Mouse (Mus musculus) CH12.LX (cell line): ENCODE results near the gene Gng3.

Source experiments
- CHD2 ChIP-seq: IDR thresholded peaks from 2 replicates; pipeline ENCODE4 v1.6.1; 2011; ENCODE audit warnings: low read length, improper control_type of control experiment
- CTCF ChIP-seq, 2 experiments: IDR thresholded peaks in 1 of 2; conservative IDR thresholded peaks in 1 of 2; 2 replicates each; pipeline ENCODE4 v1.5.1; 2011 to 2012; ENCODE audit warnings: low read depth in 2 of 2, low read length in 2 of 2, improper control_type of control experiment in 1 of 2, inconsistent platforms in 1 of 2, mild to moderate bottlenecking in 1 of 2, moderate library complexity in 1 of 2
- E2F4 ChIP-seq: IDR thresholded peaks from 2 replicates; pipeline ENCODE4 v1.6.1; 2011; ENCODE audit warnings: low read depth, low read length, improper control_type of control experiment; ENCODE audit not compliant: insufficient replicate concordance
- EP300 ChIP-seq: IDR thresholded peaks from 2 replicates; pipeline ENCODE4 v1.6.1; 2011; ENCODE audit warnings: low read length, improper control_type of control experiment
- MAFK ChIP-seq: IDR thresholded peaks from 2 replicates; pipeline ENCODE4 v1.6.1; 2011; ENCODE audit warnings: low read length, improper control_type of control experiment; ENCODE audit not compliant: insufficient replicate concordance
- MAZ ChIP-seq: IDR thresholded peaks from 2 replicates; pipeline ENCODE4 v1.6.1; 2012; ENCODE audit warnings: low read depth, mild to moderate bottlenecking, inconsistent platforms, low read length, improper control_type of control experiment, moderate library complexity
- POLR2A ChIP-seq: IDR thresholded peaks from 2 replicates; pipeline ENCODE4 v1.6.1; 2011; ENCODE audit warnings: low read depth, mild to moderate bottlenecking, improper control_type of control experiment, low read length
- TCF12 ChIP-seq: IDR thresholded peaks from 2 replicates; pipeline ENCODE4 v1.6.1; 2014; ENCODE audit warnings: low read depth, mild to moderate bottlenecking, inconsistent platforms, low read length, improper control_type of control experiment
- UBTF ChIP-seq: IDR thresholded peaks from 2 replicates; pipeline ENCODE4 v1.6.1; 2012; ENCODE audit warnings: low read depth, mild to moderate bottlenecking, inconsistent platforms, low read length, improper control_type of control experiment, moderate library complexity

DNA sequence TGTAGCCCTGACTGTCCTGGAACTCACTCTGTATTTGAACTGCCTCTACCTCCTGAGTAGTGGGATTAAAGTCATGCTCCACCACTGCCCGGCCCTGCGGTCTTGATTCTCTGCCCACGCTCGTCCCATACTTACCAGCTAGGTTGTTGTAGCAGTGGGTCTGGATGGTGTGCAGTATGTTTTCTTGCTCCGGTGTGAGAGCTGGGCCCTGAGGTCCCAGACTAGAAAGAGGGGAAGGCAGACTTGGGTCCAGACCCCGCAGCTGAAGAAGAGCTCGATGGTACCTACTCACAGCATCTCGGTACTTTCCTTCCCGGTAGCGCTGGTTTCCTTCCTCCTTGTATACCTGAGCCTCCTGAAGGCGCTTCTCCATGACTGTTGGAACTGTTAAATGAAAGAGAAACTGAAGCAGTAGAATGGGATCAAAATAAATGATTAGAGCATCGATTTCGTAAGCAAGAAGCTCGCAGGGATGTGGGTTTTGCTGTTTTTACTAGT is 20.6 kb downstream of the Gng3 start:
- TF ChIP-seq POLR2A = no peak
- TF ChIP-seq CTCF (conservative IDR thresholded peaks at IDR 0.05 in 1 of 2, IDR thresholded peaks at IDR 0.05 in 1 of 2; ENCODE audit: low read depth in 2 of 2, low read length in 2 of 2) = no peak
- TF ChIP-seq E2F4 = no peak
- no peak for TF ChIP-seq CHD2
- TF ChIP-seq EP300 = no peak
- no peak for TF ChIP-seq MAFK
- TF ChIP-seq MAZ = no peak
- no peak for TF ChIP-seq TCF12
- TF ChIP-seq UBTF = no peak
